Mouse (Mus musculus) C2C12 (cell line): Measurements from ENCODE around the gene Aldh1l1. TPM values are rescaled to one million over a fixed set of nuclear protein-coding genes. Genes with fewer than 3 reads are reported as not detected.

ENCODE experiments used
- H3K27me3 ChIP-seq: one replicate; pipeline ENCODE4 v1.6.1; 2011; ENCODE audit not compliant: control insufficient read depth, insufficient read depth, insufficient read length
- H3K36me3 ChIP-seq: one replicate; pipeline ENCODE4 v1.6.1; 2011; ENCODE audit not compliant: control insufficient read depth, insufficient read depth
- H3K4me3 ChIP-seq: one replicate; pipeline ENCODE4 v1.5.1; 2011; ENCODE audit warnings: mild to moderate bottlenecking, control low read depth; ENCODE audit not compliant: poor library complexity, insufficient read depth, severe bottlenecking
- H3K79me2 ChIP-seq: one replicate; pipeline ENCODE4 v1.6.1; 2011; ENCODE audit not compliant: control insufficient read depth, insufficient read depth
- H3K79me3 ChIP-seq: one replicate; pipeline ENCODE4 v1.6.1; 2011; ENCODE audit warnings: low read depth, control low read depth
- H3ac ChIP-seq: one replicate; pipeline ENCODE3; 2011; ENCODE audit warnings: low read depth; ENCODE audit not compliant: control insufficient read depth, insufficient read length
- CEBPB ChIP-seq: IDR thresholded peaks from one replicate; pipeline ENCODE4 v1.6.1; 2011; ENCODE audit warnings: low read depth, mild to moderate bottlenecking, control low read depth, moderate library complexity
- CTCF ChIP-seq: IDR thresholded peaks from one replicate; pipeline ENCODE4 v1.5.1; 2011; ENCODE audit not compliant: control insufficient read depth, insufficient read depth, insufficient read length
- FOSL1 ChIP-seq: IDR thresholded peaks from one replicate; pipeline ENCODE4 v1.8.0; 2011; ENCODE audit warnings: mild to moderate bottlenecking, low read length; ENCODE audit not compliant: poor library complexity, insufficient read depth, severe bottlenecking
- MAX ChIP-seq: IDR thresholded peaks from one replicate; pipeline ENCODE4 v1.6.1; 2011; ENCODE audit warnings: mild to moderate bottlenecking, control low read depth
- MYOD1 ChIP-seq: IDR thresholded peaks from one replicate; pipeline ENCODE4 v1.6.1; 2011; ENCODE audit warnings: low read depth; ENCODE audit not compliant: control insufficient read depth, insufficient read length
- MYOG ChIP-seq: IDR thresholded peaks from one replicate; pipeline ENCODE4 v1.6.1; 2011; ENCODE audit not compliant: control insufficient read depth, insufficient read length; ENCODE audit errors: extremely low read depth
- USF1 ChIP-seq: IDR thresholded peaks from one replicate; pipeline ENCODE4 v1.6.1; 2011; ENCODE audit warnings: low read depth, mild to moderate bottlenecking, control low read depth, moderate library complexity
- polyA plus RNA-seq: library from polyadenylated mRNA; unstranded; fragments of >200 nt; fragmentation: generic; extraction: Trizol; gene quantifications from one replicate; pipeline ENCODE4 v1.2.1, GENCODE M21; 2012; ENCODE audit warnings: missing spikeins

Aldh1l1 gene
- polyA plus RNA-seq, 1 experiment = 0.16 TPM

GRCm38 (mm10) chr6:90575261-90575715 lies 89.1 kb downstream of the Aldh1l1 start:
- Histone ChIP-seq H3K36me3 (no peaks in the 10 kb centered on the region), H3K79me2 (no peaks in the 10 kb centered on the region), H3ac (no peak overlapping the region), H3K27me3 (peaks cover 26% of the 10 kb centered on the region), H3K4me3 (no peak overlapping the region), H3K79me3 (no peaks in the 10 kb centered on the region)
- peak; percentile 29 for TF ChIP-seq CTCF
- no peak for TF ChIP-seq FOSL1
- TF ChIP-seq USF1 = no peak
- TF ChIP-seq CEBPB = no peak

- Histone ChIP-seq H3K79me2 (no peaks in the 10 kb centered on the region), H3K36me3 (no peaks in the 10 kb centered on the region), H3K4me3 (no peak overlapping the region), H3K79me3 (no peaks in the 10 kb centered on the region), H3ac (no peak overlapping the region), H3K27me3 (peaks cover 16% of the 10 kb centered on the region)
- TF ChIP-seq MYOD1 (no peak), MAX (no peak), FOSL1 (no peak), CTCF (no peak)
Measured at GRCm38 (mm10) chr6:90578174-90578573, 91.9 kb downstream of the Aldh1l1 start.

GRCm38 (mm10) chr6:90582331-90582730 lies 96.1 kb downstream of the Aldh1l1 start:
- Histone ChIP-seq H3ac (no peak overlapping the region), H3K36me3 (no peaks in the 10 kb centered on the region), H3K79me3 (no peaks in the 10 kb centered on the region), H3K27me3 (peaks cover 16% of the 10 kb centered on the region), H3K79me2 (no peaks in the 10 kb centered on the region), H3K4me3 (no peak overlapping the region)
- TF ChIP-seq FOSL1 = no peak
- TF ChIP-seq MYOD1 = no peak
- no peak for TF ChIP-seq MYOG
- TF ChIP-seq USF1 = no peak
- TF ChIP-seq CEBPB = no peak
- no peak for TF ChIP-seq MAX
- TF ChIP-seq CTCF = no peak

GRCm38 (mm10) chr6:90588113-90588512 lies 101.9 kb downstream of the Aldh1l1 start:
- no peaks in the 10 kb centered on the region for H3K79me2 ChIP-seq
- H3ac ChIP-seq = no peak overlapping the region
- no peaks in the 10 kb centered on the region for H3K36me3 ChIP-seq
- no peaks in the 10 kb centered on the region for H3K27me3 ChIP-seq
- no peak overlapping the region for H3K4me3 ChIP-seq
- TF ChIP-seq MYOD1 (no peak), CTCF (no peak), CEBPB (no peak), USF1 (no peak), MYOG (no peak), MAX (no peak), FOSL1 (no peak)
- no peaks in the 10 kb centered on the region for H3K79me3 ChIP-seq

GRCm38 (mm10) chr6:90590707-90591106 lies 104.5 kb downstream of the Aldh1l1 start:
- no peaks in the 10 kb centered on the region for H3K27me3 ChIP-seq
- H3K79me2 ChIP-seq = no peaks in the 10 kb centered on the region
- no peaks in the 10 kb centered on the region for H3K36me3 ChIP-seq
- H3K4me3 ChIP-seq = no peak overlapping the region
- TF ChIP-seq FOSL1 (no peak), CEBPB (no peak), MYOD1 (no peak), MYOG (no peak), MAX (no peak), CTCF (no peak), USF1 (no peak)
- H3ac ChIP-seq = no peak overlapping the region
- no peaks in the 10 kb centered on the region for H3K79me3 ChIP-seq

GRCm38 (mm10) chr6:90594972-90595371 lies 108.7 kb downstream of the Aldh1l1 start:
- Histone ChIP-seq H3ac (no peak overlapping the region), H3K79me2 (no peaks in the 10 kb centered on the region), H3K36me3 (no peaks in the 10 kb centered on the region), H3K27me3 (peaks cover 7% of the 10 kb centered on the region), H3K4me3 (no peak overlapping the region), H3K79me3 (no peaks in the 10 kb centered on the region)
- TF ChIP-seq USF1 = no peak
- TF ChIP-seq MYOG = no peak
- no peak for TF ChIP-seq FOSL1
- no peak for TF ChIP-seq CEBPB
- TF ChIP-seq CTCF = no peak
- no peak for TF ChIP-seq MYOD1
- no peak for TF ChIP-seq MAX
